Mouse (Mus musculus): ENCODE measurements around the gene Ifit1bl1. TPM values are rescaled to one million over a fixed set of nuclear protein-coding genes. Genes with fewer than 3 reads are reported as not detected.
"Not testable (repeated sequence)": the region's sequence is repeated elsewhere in the genome, so short reads cannot be mapped to it uniquely, and the experiment has no call there.

The Ifit1bl1 gene
- polyA plus RNA-seq, 1 experiment from 2014 or later: not detected

- not testable (repeated sequence) for H3K36me3 ChIP-seq (ENCODE audit: control insufficient read depth, insufficient read depth, low read length); H3K4me3 ChIP-seq (ENCODE audit: low read depth, low read length); H3K9me3 ChIP-seq (ENCODE audit: control insufficient read depth, low read depth, low read length); H3K4me1 ChIP-seq (ENCODE audit: control insufficient read depth, insufficient read depth, low read length); H3K9ac ChIP-seq (replicated peaks; ENCODE audit: low read depth, low read length); H3K27ac ChIP-seq (ENCODE audit: low read length); ATAC-seq (ENCODE audit: insufficient number of reproducible peaks, insufficient read depth, low FRiP score, low read depth); H3K4me2 ChIP-seq (replicated peaks; ENCODE audit: low read depth, low read length); H3K27me3 ChIP-seq (ENCODE audit: control insufficient read depth, insufficient read depth, low read length)
Observed at GRCm38 (mm10) chr19:34599250-34599649, 2.5 kb downstream of the Ifit1bl1 start.

GRCm38 (mm10) chr19:34598341-34598740 is 3.4 kb downstream of the Ifit1bl1 start:
- Histone ChIP-seq H3K9me3 (ENCODE audit: control insufficient read depth, low read depth, low read length) (no peaks in the 10 kb centered on the region), H3K27ac (ENCODE audit: low read length) (no peak overlapping the region), H3K4me3 (ENCODE audit: low read depth, low read length) (no peak overlapping the region), H3K36me3 (ENCODE audit: control insufficient read depth, insufficient read depth, low read length) (no peaks in the 10 kb centered on the region), H3K9ac (replicated peaks; ENCODE audit: low read depth, low read length) (no peak overlapping the region), H3K27me3 (ENCODE audit: control insufficient read depth, insufficient read depth, low read length) (no peaks in the 10 kb centered on the region), H3K4me2 (replicated peaks; ENCODE audit: low read depth, low read length) (no peak overlapping the region), H3K4me1 (ENCODE audit: control insufficient read depth, insufficient read depth, low read length) (no peaks in the 10 kb centered on the region)
- WGBS: 83% methylated on average over 2 of the region's 2 CpGs
- no peak for ATAC-seq (ENCODE audit: insufficient number of reproducible peaks, insufficient read depth, low FRiP score, low read depth)

- no peaks in the 10 kb centered on the region for H3K27me3 ChIP-seq (ENCODE audit: control insufficient read depth, insufficient read depth, low read length)
- H3K36me3 ChIP-seq (ENCODE audit: control insufficient read depth, insufficient read depth, low read length): no peaks in the 10 kb centered on the region
- H3K9me3 ChIP-seq (ENCODE audit: control insufficient read depth, low read depth, low read length): no peaks in the 10 kb centered on the region
- no peak overlapping the region for H3K27ac ChIP-seq (ENCODE audit: low read length)
- no peak for ATAC-seq (ENCODE audit: insufficient number of reproducible peaks, insufficient read depth, low FRiP score, low read depth)
- no peak overlapping the region for H3K9ac ChIP-seq (replicated peaks; ENCODE audit: low read depth, low read length)
- H3K4me2 ChIP-seq (replicated peaks; ENCODE audit: low read depth, low read length): no peak overlapping the region
- H3K4me3 ChIP-seq (ENCODE audit: low read depth, low read length): no peak overlapping the region
- no peaks in the 10 kb centered on the region for H3K4me1 ChIP-seq (ENCODE audit: control insufficient read depth, insufficient read depth, low read length)
Observed at GRCm38 (mm10) chr19:34596811-34597210, 4.9 kb downstream of the Ifit1bl1 start.

GRCm38 (mm10) chr19:34594523-34594922 is 7.2 kb downstream of the Ifit1bl1 start:
- H3K4me1 ChIP-seq (ENCODE audit: control insufficient read depth, insufficient read depth, low read length); H3K27me3 ChIP-seq (ENCODE audit: control insufficient read depth, insufficient read depth, low read length); H3K9me3 ChIP-seq (ENCODE audit: control insufficient read depth, low read depth, low read length); H3K9ac ChIP-seq (replicated peaks; ENCODE audit: low read depth, low read length); ATAC-seq (ENCODE audit: insufficient number of reproducible peaks, insufficient read depth, low FRiP score, low read depth); H3K4me3 ChIP-seq (ENCODE audit: low read depth, low read length); H3K27ac ChIP-seq (ENCODE audit: low read length); H3K4me2 ChIP-seq (replicated peaks; ENCODE audit: low read depth, low read length); H3K36me3 ChIP-seq (ENCODE audit: control insufficient read depth, insufficient read depth, low read length): not testable (repeated sequence)
- WGBS: 78% methylated on average over 3 of the region's 3 CpGs

- Histone ChIP-seq H3K27me3 (ENCODE audit: control insufficient read depth, insufficient read depth, low read length) (no peaks in the 10 kb centered on the region), H3K27ac (ENCODE audit: low read length) (no peak overlapping the region), H3K4me3 (ENCODE audit: low read depth, low read length) (no peak overlapping the region), H3K9ac (replicated peaks; ENCODE audit: low read depth, low read length) (no peak overlapping the region), H3K9me3 (ENCODE audit: control insufficient read depth, low read depth, low read length) (no peaks in the 10 kb centered on the region), H3K4me2 (replicated peaks; ENCODE audit: low read depth, low read length) (no peak overlapping the region), H3K4me1 (ENCODE audit: control insufficient read depth, insufficient read depth, low read length) (no peaks in the 10 kb centered on the region), H3K36me3 (ENCODE audit: control insufficient read depth, insufficient read depth, low read length) (no peaks in the 10 kb centered on the region)
- ATAC-seq (ENCODE audit: insufficient number of reproducible peaks, insufficient read depth, low FRiP score, low read depth): no peak
- 85% methylated on average over 2 of the region's 2 CpGs for WGBS
Observed at GRCm38 (mm10) chr19:34593456-34593855, 8.3 kb downstream of the Ifit1bl1 start.

GRCm38 (mm10) chr19:34588959-34589358 is 12.8 kb downstream of the Ifit1bl1 start:
- H3K27ac ChIP-seq (ENCODE audit: low read length): no peak overlapping the region
- H3K9me3 ChIP-seq (ENCODE audit: control insufficient read depth, low read depth, low read length): no peaks in the 10 kb centered on the region
- no peak overlapping the region for H3K9ac ChIP-seq (replicated peaks; ENCODE audit: low read depth, low read length)
- no peak overlapping the region for H3K4me2 ChIP-seq (replicated peaks; ENCODE audit: low read depth, low read length)
- no peaks in the 10 kb centered on the region for H3K27me3 ChIP-seq (ENCODE audit: control insufficient read depth, insufficient read depth, low read length)
- no peak for ATAC-seq (ENCODE audit: insufficient number of reproducible peaks, insufficient read depth, low FRiP score, low read depth)
- H3K4me3 ChIP-seq (ENCODE audit: low read depth, low read length): no peak overlapping the region
- H3K4me1 ChIP-seq (ENCODE audit: control insufficient read depth, insufficient read depth, low read length): no peaks in the 10 kb centered on the region
- H3K36me3 ChIP-seq (ENCODE audit: control insufficient read depth, insufficient read depth, low read length): no peaks in the 10 kb centered on the region

GRCm38 (mm10) chr19:34587898-34588692 is 13.7 kb downstream of the Ifit1bl1 start:
- not testable (repeated sequence) for H3K4me3 ChIP-seq (ENCODE audit: low read depth, low read length); H3K4me2 ChIP-seq (replicated peaks; ENCODE audit: low read depth, low read length); ATAC-seq (ENCODE audit: insufficient number of reproducible peaks, insufficient read depth, low FRiP score, low read depth); H3K9ac ChIP-seq (replicated peaks; ENCODE audit: low read depth, low read length); H3K9me3 ChIP-seq (ENCODE audit: control insufficient read depth, low read depth, low read length); H3K27ac ChIP-seq (ENCODE audit: low read length); H3K4me1 ChIP-seq (ENCODE audit: control insufficient read depth, insufficient read depth, low read length); H3K36me3 ChIP-seq (ENCODE audit: control insufficient read depth, insufficient read depth, low read length); H3K27me3 ChIP-seq (ENCODE audit: control insufficient read depth, insufficient read depth, low read length)
- 67% methylated on average over 6 of the region's 12 CpGs for WGBS

- ATAC-seq (ENCODE audit: insufficient number of reproducible peaks, insufficient read depth, low FRiP score, low read depth); H3K27me3 ChIP-seq (ENCODE audit: control insufficient read depth, insufficient read depth, low read length); H3K4me1 ChIP-seq (ENCODE audit: control insufficient read depth, insufficient read depth, low read length); H3K4me3 ChIP-seq (ENCODE audit: low read depth, low read length); H3K9me3 ChIP-seq (ENCODE audit: control insufficient read depth, low read depth, low read length); H3K4me2 ChIP-seq (replicated peaks; ENCODE audit: low read depth, low read length); H3K36me3 ChIP-seq (ENCODE audit: control insufficient read depth, insufficient read depth, low read length); H3K27ac ChIP-seq (ENCODE audit: low read length); H3K9ac ChIP-seq (replicated peaks; ENCODE audit: low read depth, low read length): not testable (repeated sequence)
- WGBS: 65% methylated on average over 5 of the region's 5 CpGs
Observed at GRCm38 (mm10) chr19:34585740-34586458, 15.9 kb downstream of the Ifit1bl1 start.
